Mouse (Mus musculus) kidney, adult 10 weeks (tissue): ENCODE measurements around the gene Polr3b. TPM values are rescaled to one million over a fixed set of nuclear protein-coding genes. Genes with fewer than 3 reads are reported as not detected.

ENCODE experiments used
- polyA plus RNA-seq: library from polyadenylated mRNA; stranded (reverse); fragments of 350-450 nt; fragmentation: Illumina TruSeq; extraction: RNeasy Lipid Tissue Mini Kit (QIAGEN cat#74804); gene quantifications from one replicate; pipeline ENCODE4 v1.2.3, GENCODE M21; 2014; ENCODE audit warnings: low read depth, low replicate concordance

The Polr3b gene
- 11.2 TPM for polyA plus RNA-seq

DNA sequence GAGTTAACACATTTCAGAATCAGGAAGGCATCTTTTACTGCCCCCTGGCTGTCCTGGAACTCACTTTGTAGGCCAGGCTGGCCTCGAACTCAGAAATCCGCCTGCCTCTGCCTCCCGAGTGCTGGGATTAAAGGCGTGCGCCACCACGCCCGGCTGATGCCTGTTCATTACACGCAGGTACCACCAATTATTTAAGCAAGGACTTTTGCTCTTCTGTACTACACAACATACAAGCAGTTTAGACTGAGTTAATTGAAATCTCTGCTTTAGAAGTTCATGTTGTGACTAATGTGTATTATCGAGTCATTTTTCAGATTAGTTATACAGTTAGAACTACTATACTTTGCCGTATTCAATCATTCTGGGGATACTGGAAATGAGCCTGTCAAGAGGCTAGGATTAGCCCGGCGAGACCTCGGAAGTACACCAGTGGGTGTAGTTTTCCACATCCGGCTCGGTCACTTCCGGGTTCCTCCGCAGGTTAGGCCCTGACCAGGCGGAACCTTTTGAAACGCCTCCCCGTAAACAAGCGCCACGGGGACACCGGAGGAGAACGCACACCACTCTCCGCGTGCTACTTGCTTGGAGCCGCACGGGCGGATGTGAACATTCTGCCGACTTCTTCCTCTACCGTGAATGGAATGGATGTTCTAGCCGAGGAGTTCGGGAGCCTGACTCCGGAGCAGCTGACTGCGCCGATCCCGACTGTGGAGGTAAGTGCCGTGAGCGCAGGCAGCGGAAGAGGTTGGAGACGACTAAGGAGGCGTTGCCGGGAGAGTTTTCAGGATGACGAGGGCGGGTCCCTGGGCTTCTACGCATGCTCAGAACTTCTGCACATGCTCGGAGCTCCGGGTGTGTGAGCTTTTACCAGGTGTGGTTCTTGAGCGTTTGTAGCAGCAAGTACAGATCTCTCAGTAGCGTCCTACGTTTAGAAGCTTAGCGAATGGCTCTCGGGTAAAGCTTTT lies at the start of gene Polr3b:
Gene Polr3b (plus strand): TSS at position 467 of the 965 bp plus-strand sequence.

DNA sequence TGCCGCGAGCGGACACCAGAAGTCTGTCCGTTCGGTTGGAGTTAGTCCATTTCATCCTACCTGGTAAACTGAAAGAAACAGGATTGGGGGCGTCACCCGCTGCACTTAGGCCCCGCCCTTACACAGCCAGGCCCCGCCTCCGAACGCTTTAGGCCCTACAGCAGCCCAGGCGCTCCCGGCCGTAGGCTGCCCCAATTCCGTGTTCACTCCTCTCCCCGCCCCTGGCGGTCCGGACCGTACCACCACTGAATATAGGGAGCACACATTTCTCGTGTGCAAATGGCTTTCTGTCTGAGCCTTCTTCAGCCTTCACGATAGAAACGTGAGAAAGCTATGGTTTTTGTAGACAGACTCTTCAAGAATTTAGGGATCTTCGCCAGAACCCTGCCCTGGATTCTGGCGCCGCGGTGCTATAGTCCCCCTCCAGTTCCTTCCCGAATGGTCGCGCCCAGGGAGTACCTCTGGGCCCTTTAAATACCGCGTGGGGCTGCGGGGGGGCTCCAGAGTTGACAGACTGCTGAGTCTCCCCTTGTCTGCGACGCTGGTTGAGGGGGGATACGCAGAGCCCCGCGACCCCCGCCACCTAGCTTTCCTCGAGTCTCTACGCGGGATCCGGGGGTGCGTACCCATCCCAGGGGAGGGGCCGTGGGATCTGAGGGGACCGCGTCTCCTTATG lies 45.6 kb upstream of the Polr3b start, which contains the start of gene Tcp11l2:
Gene Tcp11l2 (plus strand): TSS at position 232 of the 676 bp plus-strand sequence.

DNA sequence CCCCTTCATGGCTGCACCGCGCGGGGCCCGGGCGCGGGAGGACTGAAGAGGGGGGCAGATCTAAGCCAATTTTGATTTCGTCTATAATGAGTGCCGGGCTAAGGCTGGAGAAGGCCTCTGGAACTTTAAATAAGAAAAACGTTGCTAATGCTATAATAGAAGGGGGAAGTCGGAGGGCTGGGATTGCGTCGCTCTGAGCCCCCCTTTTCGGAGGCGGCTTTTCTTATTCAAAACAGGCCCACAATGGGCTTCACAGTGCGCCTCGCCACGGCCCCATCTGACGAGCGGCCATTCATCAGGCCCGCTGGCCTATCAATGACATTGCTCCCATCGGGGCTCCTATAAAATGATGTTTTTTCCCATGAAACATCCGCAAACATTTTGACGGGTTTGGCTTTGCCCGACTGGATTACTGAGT lies 133.7 kb downstream of the Polr3b start, which contains the start of gene Rfx4:
Gene Rfx4 (plus strand): TSS at position 277 of the 418 bp plus-strand sequence.

Other genes starting within 250 kb of the Polr3b start
- 3.4 TPM for gene Nuak1, start 181.7 kb upstream of the Polr3b start, polyA plus RNA-seq
- gene Ckap4, start 88.2 kb upstream of the Polr3b start, polyA plus RNA-seq, result 5.2 TPM
- gene Tcp11l2, start 45.7 kb upstream of the Polr3b start, polyA plus RNA-seq, result 26.3 TPM
- not detected for gene Rfx4, start 133.8 kb downstream of the Polr3b start, polyA plus RNA-seq